Mouse (Mus musculus) liver, adult (tissue): ENCODE data around the gene Il6ra.
A peak's percentile ranks its signal among the peaks of the same experiment; 100 is the strongest.

Experiments
- GATA4 ChIP-seq: IDR thresholded peaks from 2 replicates; pipeline ENCODE4 v1.6.1; 2014; ENCODE audit warnings: mild to moderate bottlenecking, low read length; ENCODE audit not compliant: insufficient replicate concordance

Il6ra gene

GRCm38 (mm10) chr3:89869556-89869955 is 43.4 kb downstream of the Il6ra start:
- TF ChIP-seq GATA4, result no peak

GRCm38 (mm10) chr3:89868956-89869355 is 44.0 kb downstream of the Il6ra start:
- TF ChIP-seq GATA4, result no peak

GRCm38 (mm10) chr3:89868357-89868756 is 44.6 kb downstream of the Il6ra start:
- TF ChIP-seq GATA4, result no peak

GRCm38 (mm10) chr3:89867651-89868050 is 45.3 kb downstream of the Il6ra start:
- no peak for TF ChIP-seq GATA4

- TF ChIP-seq GATA4, result no peak
Measured at GRCm38 (mm10) chr3:89865764-89866163, 47.2 kb downstream of the Il6ra start.

GRCm38 (mm10) chr3:89865020-89865419 is 48.0 kb downstream of the Il6ra start:
- TF ChIP-seq GATA4, result no peak

GRCm38 (mm10) chr3:89863716-89864509 is 49.1 kb downstream of the Il6ra start:
- TF ChIP-seq GATA4, result no peak

- TF ChIP-seq GATA4, result no peak
Measured at GRCm38 (mm10) chr3:89862182-89862761, 50.7 kb downstream of the Il6ra start.

GRCm38 (mm10) chr3:89861070-89861469 is 51.9 kb downstream of the Il6ra start:
- TF ChIP-seq GATA4, result no peak

GRCm38 (mm10) chr3:89860343-89860742 is 52.7 kb downstream of the Il6ra start:
- no peak for TF ChIP-seq GATA4

- TF ChIP-seq GATA4, result no peak
Measured at GRCm38 (mm10) chr3:89859936-89860335, 53.1 kb downstream of the Il6ra start.

GRCm38 (mm10) chr3:89858888-89859287 is 54.1 kb downstream of the Il6ra start:
- TF ChIP-seq GATA4, result no peak

GRCm38 (mm10) chr3:89858123-89858522 is 54.9 kb downstream of the Il6ra start:
- no peak for TF ChIP-seq GATA4

GRCm38 (mm10) chr3:89857353-89857752 is 55.6 kb downstream of the Il6ra start:
- no peak for TF ChIP-seq GATA4

GRCm38 (mm10) chr3:89853752-89854151 is 59.2 kb downstream of the Il6ra start:
- TF ChIP-seq GATA4, result peak; percentile 68; the same call in 1 of the 2 replicates

- TF ChIP-seq GATA4, result no peak
Measured at GRCm38 (mm10) chr3:89848083-89848482, 64.9 kb downstream of the Il6ra start.

- TF ChIP-seq GATA4, result peak; percentile 79; the same call in 1 of the 2 replicates
Measured at GRCm38 (mm10) chr3:89847596-89847995, 65.4 kb downstream of the Il6ra start.

- no peak for TF ChIP-seq GATA4
Measured at GRCm38 (mm10) chr3:89847126-89847525, 65.9 kb downstream of the Il6ra start.
